Mouse (Mus musculus): ENCODE measurements around the gene Zmynd15. TPM values are rescaled to one million over a fixed set of nuclear protein-coding genes. Genes with fewer than 3 reads are reported as not detected.

Zmynd15 gene
- polyA plus RNA-seq, 1 experiment from 2014 or later = 0.58 TPM

GRCm38 (mm10) chr11:70447373-70447772 lies 11.9 kb upstream of the Zmynd15 start:
- 67% methylated on average over 1 of the region's 1 CpGs for WGBS
- H3K36me3 ChIP-seq = peaks cover 3% of the 10 kb centered on the region; the same call in 1 of the 2 replicates
- H3K27ac ChIP-seq = no peak overlapping the region
- H3K4me2 ChIP-seq = no peak overlapping the region
- no peak overlapping the region for H3K9ac ChIP-seq (replicated peaks)
- no peaks in the 10 kb centered on the region for H3K27me3 ChIP-seq
- no peak overlapping the region for H3K4me3 ChIP-seq (replicated peaks)
- no peak for ATAC-seq (ENCODE audit: insufficient number of reproducible peaks, insufficient read depth, low FRiP score, low TSS enrichment, low read depth)
- H3K4me1 ChIP-seq (replicated peaks) = peaks cover 4% of the 10 kb centered on the region; the same call in 1 of the 2 replicates
- H3K9me3 ChIP-seq = no peaks in the 10 kb centered on the region

- Histone ChIP-seq H3K27ac (no peak overlapping the region), H3K27me3 (no peaks in the 10 kb centered on the region), H3K36me3 (peaks cover 11% of the 10 kb centered on the region), H3K9me3 (no peaks in the 10 kb centered on the region), H3K4me1 (replicated peaks) (peaks cover 19% of the 10 kb centered on the region; the same call in 1 of the 2 replicates), H3K9ac (replicated peaks) (no peak overlapping the region), H3K4me2 (no peak overlapping the region), H3K4me3 (replicated peaks) (no peak overlapping the region)
- WGBS = 85% methylated on average over 2 of the region's 2 CpGs
- no peak for ATAC-seq (ENCODE audit: insufficient number of reproducible peaks, insufficient read depth, low FRiP score, low TSS enrichment, low read depth)
Observed at GRCm38 (mm10) chr11:70450926-70451325, 8.3 kb upstream of the Zmynd15 start.

- under 1% methylated on average over 46 of the region's 46 CpGs for whole genome bisulfite sequencing
Observed at GRCm38 (mm10) chr11:70451797-70452498, 7.3 kb upstream of the Zmynd15 start, which contains the start of gene Med11. Gene Med11 (plus strand): TSS chr11:70451919.

GRCm38 (mm10) chr11:70453261-70454044 lies 5.8 kb upstream of the Zmynd15 start:
- no peaks in the 10 kb centered on the region for H3K9me3 ChIP-seq
- ATAC-seq (ENCODE audit: insufficient number of reproducible peaks, insufficient read depth, low FRiP score, low TSS enrichment, low read depth) = no peak
- peaks cover under 1% of the 10 kb centered on the region for H3K27me3 ChIP-seq
- H3K4me2 ChIP-seq = 0 out of 2 replicates have a peak overlapping the region, but pooled peaks have one; percentile 60
- no peak overlapping the region for H3K4me3 ChIP-seq (replicated peaks)
- H3K27ac ChIP-seq = no peak overlapping the region
- H3K36me3 ChIP-seq = peaks cover 11% of the 10 kb centered on the region
- 90% methylated on average over 9 of the region's 9 CpGs for WGBS
- no peak overlapping the region for H3K9ac ChIP-seq (replicated peaks)
- H3K4me1 ChIP-seq (replicated peaks) = peaks cover 16% of the 10 kb centered on the region; the same call in 1 of the 2 replicates

More at GRCm38 (mm10) chr11:70451797-70452498, 7.3 kb upstream of the Zmynd15 start, which contains the start of gene Med11:
- Histone ChIP-seq H3K9me3 (no peaks in the 10 kb centered on the region), H3K27me3 (no peaks in the 10 kb centered on the region), H3K4me2 (peak within 1 kb of the TSS; percentile 60), H3K36me3 (peaks cover 11% of the 10 kb centered on the region), H3K9ac (replicated peaks) (peak within 1 kb of the TSS; percentile 77), H3K4me1 (replicated peaks) (peaks cover 16% of the 10 kb centered on the region; the same call in 1 of the 2 replicates), H3K27ac (peak within 1 kb of the TSS; percentile 97), H3K4me3 (replicated peaks) (peak within 1 kb of the TSS; percentile 61)
- peak; percentile 97 for ATAC-seq (ENCODE audit: insufficient number of reproducible peaks, insufficient read depth, low FRiP score, low TSS enrichment, low read depth)

GRCm38 (mm10) chr11:70459601-70460101 lies 418 bp downstream of the Zmynd15 start, which contains the start of gene Cxcl16:
Gene Cxcl16 (minus strand): TSS chr11:70459984.
- 3% methylated on average over 30 of the region's 30 CpGs for WGBS
- H3K36me3 ChIP-seq = no peaks in the 10 kb centered on the region
- no peak for ATAC-seq (ENCODE audit: insufficient number of reproducible peaks, insufficient read depth, low FRiP score, low TSS enrichment, low read depth)
- H3K4me1 ChIP-seq (replicated peaks) = peaks cover 11% of the 10 kb centered on the region; the same call in 1 of the 2 replicates
- peak within 1 kb of the TSS; percentile 70 for H3K9ac ChIP-seq (replicated peaks)
- no peak within 1 kb of the TSS for H3K27ac ChIP-seq
- H3K4me3 ChIP-seq (replicated peaks) = peak within 1 kb of the TSS; percentile 54
- peaks cover 59% of the 10 kb centered on the region for H3K27me3 ChIP-seq
- H3K9me3 ChIP-seq = no peaks in the 10 kb centered on the region
- peak within 1 kb of the TSS; percentile 96 for H3K4me2 ChIP-seq

GRCm38 (mm10) chr11:70463970-70464369 lies 4.7 kb downstream of the Zmynd15 start:
- no peak for ATAC-seq (ENCODE audit: insufficient number of reproducible peaks, insufficient read depth, low FRiP score, low TSS enrichment, low read depth)
- no peaks in the 10 kb centered on the region for H3K9me3 ChIP-seq
- peaks cover 16% of the 10 kb centered on the region for H3K4me1 ChIP-seq (replicated peaks)
- H3K9ac ChIP-seq (replicated peaks) = 0 out of 2 replicates have a peak overlapping the region, but pooled peaks have one; percentile 9
- no peak overlapping the region for H3K4me2 ChIP-seq
- H3K27me3 ChIP-seq = peaks cover 83% of the 10 kb centered on the region
- no peaks in the 10 kb centered on the region for H3K36me3 ChIP-seq
- 78% methylated on average over 5 of the region's 5 CpGs for WGBS
- no peak overlapping the region for H3K4me3 ChIP-seq (replicated peaks)
- no peak overlapping the region for H3K27ac ChIP-seq

GRCm38 (mm10) chr11:70465211-70465610 lies 6.0 kb downstream of the Zmynd15 start:
- peak overlapping the region; percentile 52; the same call in 1 of the 2 replicates for H3K9ac ChIP-seq (replicated peaks)
- 27% methylated on average over 16 of the region's 16 CpGs for WGBS
- H3K36me3 ChIP-seq = no peaks in the 10 kb centered on the region
- no peak for ATAC-seq (ENCODE audit: insufficient number of reproducible peaks, insufficient read depth, low FRiP score, low TSS enrichment, low read depth)
- H3K4me2 ChIP-seq = peak overlapping the region; percentile 53
- H3K4me1 ChIP-seq (replicated peaks) = peaks cover 10% of the 10 kb centered on the region
- no peak overlapping the region for H3K27ac ChIP-seq
- no peaks in the 10 kb centered on the region for H3K9me3 ChIP-seq
- H3K27me3 ChIP-seq = peaks cover 70% of the 10 kb centered on the region
- H3K4me3 ChIP-seq (replicated peaks) = peak overlapping the region; percentile 27

GRCm38 (mm10) chr11:70465824-70466223 lies 6.6 kb downstream of the Zmynd15 start:
- H3K4me3 ChIP-seq (replicated peaks) = peak overlapping the region; percentile 27
- H3K36me3 ChIP-seq = no peaks in the 10 kb centered on the region
- ATAC-seq (ENCODE audit: insufficient number of reproducible peaks, insufficient read depth, low FRiP score, low TSS enrichment, low read depth) = no peak
- peaks cover 64% of the 10 kb centered on the region for H3K27me3 ChIP-seq
- H3K9ac ChIP-seq (replicated peaks) = peak overlapping the region; percentile 52
- H3K27ac ChIP-seq = no peak overlapping the region
- H3K4me2 ChIP-seq = peak overlapping the region; percentile 53
- H3K9me3 ChIP-seq = no peaks in the 10 kb centered on the region
- peaks cover 10% of the 10 kb centered on the region for H3K4me1 ChIP-seq (replicated peaks)
- 10% methylated on average over 23 of the region's 23 CpGs for WGBS

- H3K36me3 ChIP-seq = no peaks in the 10 kb centered on the region
- H3K9ac ChIP-seq (replicated peaks) = no peak overlapping the region
- H3K4me3 ChIP-seq (replicated peaks) = no peak overlapping the region
- 89% methylated on average over 5 of the region's 5 CpGs for WGBS
- peaks cover 45% of the 10 kb centered on the region for H3K27me3 ChIP-seq
- no peaks in the 10 kb centered on the region for H3K9me3 ChIP-seq
- no peak overlapping the region for H3K27ac ChIP-seq
- H3K4me2 ChIP-seq = no peak overlapping the region
- H3K4me1 ChIP-seq (replicated peaks) = peaks cover 10% of the 10 kb centered on the region
- ATAC-seq (ENCODE audit: insufficient number of reproducible peaks, insufficient read depth, low FRiP score, low TSS enrichment, low read depth) = no peak
Observed at GRCm38 (mm10) chr11:70467902-70468619, 8.8 kb downstream of the Zmynd15 start.

- no peak overlapping the region for H3K4me2 ChIP-seq
- H3K9ac ChIP-seq (replicated peaks) = no peak overlapping the region
- WGBS = 96% methylated on average over 3 of the region's 3 CpGs
- no peak for ATAC-seq (ENCODE audit: insufficient number of reproducible peaks, insufficient read depth, low FRiP score, low TSS enrichment, low read depth)
- H3K36me3 ChIP-seq = no peaks in the 10 kb centered on the region
- H3K4me1 ChIP-seq (replicated peaks) = peaks cover 10% of the 10 kb centered on the region
- H3K9me3 ChIP-seq = no peaks in the 10 kb centered on the region
- H3K27ac ChIP-seq = no peak overlapping the region
- H3K4me3 ChIP-seq (replicated peaks) = no peak overlapping the region
- H3K27me3 ChIP-seq = peaks cover 28% of the 10 kb centered on the region
Observed at GRCm38 (mm10) chr11:70469764-70470163, 10.5 kb downstream of the Zmynd15 start.

Measured in limb, embryonic 12.5 days (tissue).